20 mouse cellular contexts compared by ENCODE assay signal in genomic region chr4:15706120-15706519, GRCm38 (mm10).
DNase-seq lines count a peak whose midpoint lies in the region; ATAC-seq and TF ChIP-seq lines count a peak whose summit lies in the region.
"Had no signal": no experiment of that assay in that cellular context is flagged by ENCODE, and none has a peak within 500 bp of the region (broad histone marks: within the 10 kb centered on the region; RNA-seq: fewer than 3 reads in every experiment).

No protein-coding gene starts in this region.

- no peaks in the 10 kb centered on the region for H3K4me1 ChIP-seq in neural tube, embryonic 12.5 days
- 0 out of 2 replicates have a peak, but pooled peaks cover 2% of the 10 kb centered on the region for H3K4me1 ChIP-seq in neural tube, embryonic 14.5 days (ENCODE audit: control insufficient read depth, insufficient read depth, low read length)
- no peaks in the 10 kb centered on the region; the same call in 1 of the 2 replicates for H3K4me1 ChIP-seq in embryonic facial prominence, embryonic 10.5 days
- H3K4me1 ChIP-seq: embryonic facial prominence, embryonic 12.5 days; forebrain, embryonic 13.5 days; forebrain, embryonic 15.5 days had no signal

- no peaks in the 10 kb centered on the region for H3K36me3 ChIP-seq in neural tube, embryonic 12.5 days
- no peaks in the 10 kb centered on the region for H3K36me3 ChIP-seq in neural tube, embryonic 14.5 days (ENCODE audit: control insufficient read depth, insufficient read depth, low read length)
- no peaks in the 10 kb centered on the region for H3K36me3 ChIP-seq in embryonic facial prominence, embryonic 10.5 days (replicated peaks)
- H3K36me3 ChIP-seq: embryonic facial prominence, embryonic 12.5 days; forebrain, embryonic 15.5 days had no signal

- TF ChIP-seq POLR2A in brain, embryonic 14.5 days (IDR thresholded peaks at IDR 0.05; ENCODE audit: borderline replicate concordance, extremely low read depth, insufficient read depth, insufficient read length, poor library complexity, severe bottlenecking) = no peak

- no peaks in the 10 kb centered on the region for H3K27me3 ChIP-seq in neural tube, embryonic 12.5 days (replicated peaks)
- H3K27me3 ChIP-seq in neural tube, embryonic 14.5 days (ENCODE audit: control insufficient read depth, insufficient read depth, low read length) = no peaks in the 10 kb centered on the region
- no peaks in the 10 kb centered on the region for H3K27me3 ChIP-seq in embryonic facial prominence, embryonic 10.5 days (replicated peaks; ENCODE audit: low read depth, poor library complexity, severe bottlenecking)
- H3K27me3 ChIP-seq: embryonic facial prominence, embryonic 12.5 days; forebrain, embryonic 13.5 days; forebrain, embryonic 15.5 days had no signal

- H3K4me3 ChIP-seq in neural tube, embryonic 12.5 days = no peak overlapping the region
- no peak overlapping the region for H3K4me3 ChIP-seq in neural tube, embryonic 14.5 days (ENCODE audit: low read depth, low read length)
- H3K4me3 ChIP-seq in embryonic facial prominence, embryonic 10.5 days = no peak overlapping the region
- H3K4me3 ChIP-seq: embryonic facial prominence, embryonic 12.5 days; forebrain, embryonic 13.5 days; forebrain, embryonic 15.5 days had no signal

- no peaks in the 10 kb centered on the region for H3K9me3 ChIP-seq in neural tube, embryonic 12.5 days
- no peaks in the 10 kb centered on the region for H3K9me3 ChIP-seq in neural tube, embryonic 14.5 days (ENCODE audit: control insufficient read depth, low read length)
- H3K9me3 ChIP-seq in embryonic facial prominence, embryonic 10.5 days = no peaks in the 10 kb centered on the region
- H3K9me3 ChIP-seq: embryonic facial prominence, embryonic 12.5 days; forebrain, embryonic 13.5 days; forebrain, embryonic 15.5 days had no signal

- ATAC-seq in neural tube, embryonic 12.5 days (ENCODE audit: low FRiP score, low read depth) = 0 out of 2 replicates have a peak, but pooled peaks have one; percentile 42
- ATAC-seq in neural tube, embryonic 14.5 days (ENCODE audit: low read depth) = peak; percentile 64; the same call in 1 of the 2 replicates
- ATAC-seq in megakaryocyte progenitor cell, adult 5-6 weeks (replicated peaks; ENCODE audit: poor library complexity) = no peak
- ATAC-seq in activated CD4-positive, CD25-positive, alpha-beta regulatory T cell, adult 4 months = no peak
- ATAC-seq: forebrain, embryonic 13.5 days; forebrain, embryonic 15.5 days; forebrain, postnatal 0 days had no signal

- no peak overlapping the region for H3K4me2 ChIP-seq in neural tube, embryonic 12.5 days (replicated peaks)
- no peak overlapping the region for H3K4me2 ChIP-seq in neural tube, embryonic 14.5 days (ENCODE audit: low read depth, low read length)
- H3K4me2 ChIP-seq: embryonic facial prominence, embryonic 12.5 days; forebrain, embryonic 13.5 days; forebrain, embryonic 15.5 days had no signal

- WGBS in neural tube, embryonic 12.5 days = 61% methylated on average over 2 of the region's 2 CpGs
- 39% methylated on average over 2 of the region's 2 CpGs for WGBS in neural tube, embryonic 14.5 days
- 91% methylated on average over 2 of the region's 2 CpGs for WGBS in embryonic facial prominence, embryonic 10.5 days

- DNase-seq in brain, embryonic 14.5 days (ENCODE audit: low read depth) = peak; percentile 1
- DNase-seq in embryonic facial prominence, embryonic 10.5 days (ENCODE audit: low spot score) = no peak
- DNase-seq: adrenal gland, adult 8-10 months; adrenal gland, postnatal 14 days; adrenal gland, postnatal 36 days; cerebellum, adult 11 months; cerebellum, adult 18-20 months; cerebellum, adult 8-10 months; cerebellum, adult 9-11 months; cerebellum, postnatal 14 days; cerebellum, postnatal 36 days; embryo, embryonic 11 days; forebrain, postnatal 0 days had no signal

- no peak for TF ChIP-seq CTCF in brain, embryonic 14.5 days (IDR thresholded peaks at IDR 0.05; ENCODE audit: borderline replicate concordance, extremely low read depth, insufficient read depth, insufficient read length)

- no peak overlapping the region for H3K27ac ChIP-seq in neural tube, embryonic 12.5 days
- H3K27ac ChIP-seq in neural tube, embryonic 14.5 days (ENCODE audit: low read depth, low read length) = no peak overlapping the region
- no peak overlapping the region for H3K27ac ChIP-seq in embryonic facial prominence, embryonic 10.5 days (replicated peaks)
- H3K27ac ChIP-seq: embryonic facial prominence, embryonic 12.5 days; forebrain, embryonic 13.5 days; forebrain, embryonic 15.5 days had no signal

- no peak overlapping the region for H3K9ac ChIP-seq in neural tube, embryonic 12.5 days
- H3K9ac ChIP-seq in neural tube, embryonic 14.5 days (replicated peaks; ENCODE audit: low read depth, low read length) = no peak overlapping the region
- H3K9ac ChIP-seq: embryonic facial prominence, embryonic 12.5 days; forebrain, embryonic 13.5 days; forebrain, embryonic 15.5 days; forebrain, postnatal 0 days had no signal

Comparison
In these comparisons a context has a peak if more than half of its experiments do, and no peak if none do; other contexts are left out.
1. ATAC-seq: peak in neural tube, embryonic 12.5 days (single experiment) and neural tube, embryonic 14.5 days (single experiment); none in megakaryocyte progenitor cell, adult 5-6 weeks (single experiment) and activated CD4-positive, CD25-positive, alpha-beta regulatory T cell, adult 4 months (single experiment).